Mouse (Mus musculus) liver, postnatal 0 days (tissue): ENCODE measurements around the gene Tia1.

ENCODE experiments used
- CTCF ChIP-seq: sonication (generic); IDR thresholded peaks from 2 replicates; pipeline ENCODE4 v1.5.1; 2016; ENCODE audit warnings: antibody characterized with exemption, low read depth
- EP300 ChIP-seq: IDR thresholded peaks from 2 replicates; pipeline ENCODE4 v1.6.1; 2016; ENCODE audit warnings: antibody characterized with exemption, low read depth, mild to moderate bottlenecking

- TF ChIP-seq CTCF (no peak), EP300 (no peak)
Observed at GRCm38 (mm10) chr6:86366853-86367249, 37.2 kb upstream of the Tia1 start.
